Mouse (Mus musculus) hematopoietic stem cell, adult 5-6 weeks (primary cell): ENCODE results near the gene Tmem181a. TPM values are rescaled to one million over a fixed set of nuclear protein-coding genes. Genes with fewer than 3 reads are reported as not detected.
"Not testable (repeated sequence)": the region's sequence is repeated elsewhere in the genome, so short reads cannot be mapped to it uniquely, and the experiment has no call there.

ENCODE experiments used
- ATAC-seq, 2 experiments: fragments of 125-278 bp in 1 of 2; replicated peaks in 1 of 2; 2 replicates each; pipeline ENCODE4 v1.8.0; 2016 to 2017; ENCODE audit warnings: inconsistent platforms in 2 of 2, mild to moderate bottlenecking in 2 of 2, moderate number of reproducible peaks in 2 of 2, low read depth in 1 of 2, moderate TSS enrichment in 1 of 2; ENCODE audit not compliant: low FRiP score in 2 of 2, poor library complexity in 2 of 2, severe bottlenecking in 2 of 2, insufficient read depth in 1 of 2, low TSS enrichment in 1 of 2
- total RNA-seq: library from RNA; stranded (forward); fragments of 172-1452, 232-1000 nt; gene quantifications from 2 replicates; pipeline ENCODE4 v1.2.3, GENCODE M21; 2017

Tmem181a gene
- 5.2 and 13.8 TPM in 2 replicates for total RNA-seq

DNA sequence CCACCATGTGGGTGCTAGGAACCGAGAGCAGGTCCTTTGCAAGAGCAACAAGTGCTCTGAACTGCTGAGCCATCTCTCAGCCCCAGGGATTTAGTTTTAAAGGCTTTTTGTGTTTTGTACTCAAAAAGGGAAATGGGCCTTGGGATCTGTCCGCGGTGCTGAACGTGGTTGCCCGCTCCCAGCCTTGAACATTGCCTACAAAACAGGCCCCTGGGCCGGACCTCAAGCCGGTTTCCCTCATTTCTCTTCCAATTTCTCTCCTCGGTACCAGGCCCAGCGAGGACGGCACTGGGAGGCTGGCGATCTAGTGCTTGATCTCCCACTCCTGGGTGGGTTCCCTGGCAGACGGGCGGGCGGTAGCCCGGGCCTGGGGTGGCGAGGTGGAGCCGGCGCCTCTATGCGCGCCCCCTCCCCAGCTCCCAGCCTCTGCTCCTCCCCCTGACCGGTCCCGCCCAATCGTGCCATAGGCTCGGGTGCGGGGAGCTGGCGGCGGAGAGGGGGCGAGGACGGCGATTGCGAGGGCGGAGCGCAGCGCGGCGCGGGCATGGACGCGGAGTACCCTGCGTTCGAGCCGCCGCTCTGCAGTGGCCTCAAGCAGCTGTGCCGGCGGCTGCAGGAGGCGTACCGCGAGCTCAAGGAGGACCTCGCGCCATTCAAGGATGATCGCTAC is at the start of gene Tmem181a:
Tmem181a (plus strand) TSS at position 461 of the 670 bp plus-strand sequence.
- peak; percentile 63 to 71 for ATAC-seq

- ATAC-seq, result no peak
Observed at GRCm38 (mm10) chr17:6211721-6212120, 44.9 kb upstream of the Tmem181a start.

- no peak for ATAC-seq
Observed at GRCm38 (mm10) chr17:6215640-6216039, 41.0 kb upstream of the Tmem181a start.

DNA sequence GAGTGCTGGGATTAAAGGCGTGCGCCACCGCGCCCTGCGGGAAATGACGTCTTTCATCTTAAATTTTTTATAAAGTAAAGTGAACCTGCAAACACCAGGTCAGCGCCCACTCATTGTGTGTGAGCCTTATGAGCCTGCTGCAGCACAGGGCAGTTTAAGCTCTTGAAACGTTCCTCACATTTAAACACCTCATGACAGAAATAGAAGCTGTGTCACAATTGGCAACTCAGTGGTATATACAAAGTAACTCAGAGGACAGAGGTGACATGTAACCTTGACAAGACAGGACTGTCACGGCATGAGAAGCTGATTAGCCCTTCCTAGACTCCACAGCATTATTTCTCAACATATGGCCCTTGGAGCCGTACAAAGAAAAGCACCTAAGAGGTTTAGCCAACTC is 40.1 kb upstream of the Tmem181a start:
- ATAC-seq, result no peak

DNA sequence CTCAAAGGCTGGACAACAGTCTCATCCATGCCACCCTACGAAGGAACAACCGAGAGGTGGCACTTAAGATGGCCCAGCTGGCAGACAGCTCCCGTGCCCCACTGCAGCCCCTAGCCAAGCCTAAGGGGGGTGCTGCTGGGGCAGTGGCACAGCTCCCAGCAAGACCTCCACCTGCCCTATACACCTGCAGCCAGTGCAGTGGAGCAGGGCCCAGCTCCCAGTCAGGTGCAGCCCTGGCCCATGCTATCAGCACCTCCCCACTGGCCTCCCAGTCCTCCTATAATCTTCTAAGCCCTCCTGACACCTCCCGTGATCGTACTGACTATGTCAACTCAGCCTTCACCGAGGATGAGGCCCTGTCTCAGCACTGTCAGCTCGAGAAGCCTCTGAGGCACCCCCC is 24.0 kb upstream of the Tmem181a start:
- ATAC-seq, result not testable (repeated sequence)

DNA sequence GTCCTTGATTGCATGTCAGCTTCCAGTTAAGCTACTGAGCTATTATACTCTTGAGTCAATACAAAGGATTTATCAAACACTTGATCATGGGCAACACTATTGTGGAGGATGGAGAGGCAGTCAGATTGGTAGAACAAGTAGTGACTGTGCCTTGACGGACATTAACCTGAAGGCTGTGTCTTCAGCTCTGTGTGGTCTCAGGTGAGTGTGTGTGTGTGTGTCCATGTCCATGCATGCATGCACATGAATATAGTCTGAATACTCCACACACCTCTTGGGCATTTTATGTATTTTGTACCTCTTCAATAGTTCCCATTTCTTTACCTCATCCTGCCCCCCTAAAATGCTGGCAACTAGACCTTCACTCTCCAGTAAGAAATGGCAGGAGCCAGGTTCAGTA is 5.4 kb upstream of the Tmem181a start:
- not testable (repeated sequence) for ATAC-seq

DNA sequence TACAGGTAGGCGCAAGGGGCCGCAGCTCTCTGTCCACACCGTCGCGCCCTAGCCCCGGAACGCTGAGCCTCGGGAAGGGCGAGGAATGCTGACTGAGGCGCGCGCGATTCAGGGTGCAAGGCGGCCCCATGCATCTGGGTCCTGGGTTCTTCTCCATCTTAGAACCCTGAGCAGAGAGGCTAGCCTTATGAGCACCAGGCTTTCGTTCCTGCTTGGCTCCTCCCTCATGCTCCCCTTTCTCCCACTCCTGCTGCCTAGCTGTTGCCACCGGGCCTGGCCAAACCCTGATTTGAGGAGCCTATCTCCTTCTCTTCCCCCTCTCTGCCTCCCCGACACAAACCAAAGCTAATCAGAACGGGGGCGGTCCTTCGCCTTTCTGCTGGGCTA is 403 bp downstream of the Tmem181a start:
- not testable (repeated sequence) for ATAC-seq

DNA sequence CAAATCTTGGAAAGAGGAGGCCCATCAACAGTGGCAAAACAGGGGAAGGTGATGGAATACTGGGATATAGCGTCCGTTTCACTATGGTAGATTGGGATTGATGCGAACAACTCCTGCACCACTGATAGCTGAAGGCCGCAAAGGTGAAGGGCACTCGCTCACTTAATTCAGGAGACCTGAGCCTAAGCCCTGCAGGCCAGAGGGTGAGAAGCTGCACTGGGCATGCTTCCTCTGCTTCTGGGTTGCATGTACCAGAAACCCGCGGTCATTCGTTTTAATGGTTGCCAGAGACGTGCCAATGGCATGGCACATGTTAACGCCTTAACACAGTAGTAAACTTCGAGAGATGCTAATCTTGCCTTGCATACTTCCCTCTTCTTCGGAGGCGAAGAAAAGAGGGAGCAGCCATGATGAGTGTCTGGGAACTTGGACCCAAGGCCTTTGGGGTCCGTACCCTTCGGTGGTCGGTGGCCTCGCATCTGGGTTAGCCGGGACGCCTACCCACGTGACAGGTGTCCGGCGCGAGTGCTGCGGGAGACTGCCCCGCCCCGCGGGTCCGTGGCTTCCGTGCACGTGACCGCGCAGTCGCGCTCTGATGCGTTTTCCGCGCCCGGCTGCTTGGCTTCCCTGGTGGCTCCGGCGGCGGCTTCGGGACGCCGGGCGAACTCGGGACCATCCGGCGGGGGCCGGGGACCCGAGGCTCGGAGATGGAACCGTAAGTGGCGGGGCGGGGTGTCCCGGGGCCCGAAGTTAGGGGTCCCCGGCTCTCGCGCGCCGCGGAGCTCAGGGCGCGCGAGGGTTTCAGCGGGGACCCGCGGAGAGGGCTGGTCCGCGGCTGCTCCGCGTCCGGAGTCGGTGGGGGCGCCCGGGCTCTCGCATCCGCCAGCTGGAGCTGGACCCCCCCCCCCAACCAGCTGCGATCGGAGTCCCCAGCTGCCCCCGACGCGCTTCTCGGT is 13.5 kb downstream of the Tmem181a start:
- peak; percentile 51 to 69; a peak in 3 of 4 replicates for ATAC-seq

GRCm38 (mm10) chr17:6270840-6271239 is 14.2 kb downstream of the Tmem181a start:
- ATAC-seq, result 0 out of 4 replicates have a peak, but pooled peaks of 1 of the 2 experiments have one; percentile 25

GRCm38 (mm10) chr17:6271970-6272369 is 15.3 kb downstream of the Tmem181a start:
- ATAC-seq, result peak; percentile 46 to 56

DNA sequence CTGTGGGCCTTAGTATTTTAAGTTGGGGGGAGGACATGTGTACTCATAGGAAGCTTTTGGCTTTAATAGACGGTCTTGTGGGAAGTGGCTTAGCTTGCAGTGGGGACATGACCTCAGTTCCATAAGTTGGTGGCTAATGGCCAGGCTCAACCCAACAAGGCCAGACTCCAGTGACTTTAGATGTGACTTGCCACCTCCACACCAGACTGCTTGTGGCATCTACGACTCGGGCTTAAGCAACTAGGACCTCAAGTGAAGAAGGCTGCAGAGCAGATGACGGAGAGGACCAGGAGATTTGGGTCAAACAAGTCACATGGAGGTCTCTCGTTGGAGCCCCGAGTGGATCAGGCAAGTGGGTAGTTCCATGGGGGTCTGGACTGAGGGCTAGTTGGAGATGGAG is 18.0 kb downstream of the Tmem181a start:
- not testable (repeated sequence) for ATAC-seq

DNA sequence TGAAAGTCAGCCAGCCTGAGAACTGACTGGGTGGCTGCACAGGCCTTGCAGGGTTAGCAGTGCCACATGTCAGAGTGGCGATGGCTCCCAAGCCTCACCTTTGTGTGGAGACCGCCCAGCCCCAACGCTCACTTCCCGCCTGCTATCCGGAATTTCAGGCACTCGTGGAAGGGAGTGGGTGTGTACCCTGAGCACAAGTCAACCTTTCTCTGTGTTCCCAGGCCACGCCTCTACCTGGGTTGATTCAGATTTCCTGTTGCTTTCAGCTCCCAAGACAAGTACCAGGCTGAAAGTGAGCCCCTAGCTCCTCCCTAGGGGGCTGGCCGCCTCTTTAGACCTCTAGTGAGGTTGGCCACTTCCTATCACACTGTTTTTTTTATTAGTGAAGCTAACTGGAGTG is 22.5 kb downstream of the Tmem181a start:
- ATAC-seq, result peak; percentile 35 to 52; a peak in 3 of 4 replicates

GRCm38 (mm10) chr17:6279772-6280171 is 23.1 kb downstream of the Tmem181a start:
- 0 out of 4 replicates have a peak, but pooled peaks of 1 of the 2 experiments have one; percentile 5 for ATAC-seq

GRCm38 (mm10) chr17:6280513-6280912 is 23.9 kb downstream of the Tmem181a start:
- not testable (repeated sequence) for ATAC-seq

- ATAC-seq, result not testable (repeated sequence)
Observed at GRCm38 (mm10) chr17:6283137-6283536, 26.5 kb downstream of the Tmem181a start.

DNA sequence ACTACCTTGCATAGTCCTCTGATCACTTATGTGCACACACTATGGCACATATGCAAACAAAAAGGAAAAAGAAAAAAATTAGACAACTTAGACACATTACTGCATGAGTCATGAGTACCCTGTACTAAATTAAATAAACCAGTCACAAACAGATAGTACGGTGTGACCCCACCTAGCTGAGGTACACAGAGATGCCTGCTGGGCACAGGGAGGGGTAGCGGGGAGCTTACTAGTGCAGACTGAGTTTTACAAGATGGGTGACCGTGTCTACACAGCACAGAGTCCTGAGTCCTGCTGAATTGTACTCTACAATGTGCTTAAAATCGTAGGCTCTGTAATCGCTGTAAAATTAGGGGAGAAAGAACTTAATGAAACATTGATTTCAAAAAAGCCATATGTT is 29.5 kb downstream of the Tmem181a start:
- ATAC-seq, result not testable (repeated sequence)

- not testable (repeated sequence) for ATAC-seq
Observed at GRCm38 (mm10) chr17:6289045-6289444, 32.4 kb downstream of the Tmem181a start.

DNA sequence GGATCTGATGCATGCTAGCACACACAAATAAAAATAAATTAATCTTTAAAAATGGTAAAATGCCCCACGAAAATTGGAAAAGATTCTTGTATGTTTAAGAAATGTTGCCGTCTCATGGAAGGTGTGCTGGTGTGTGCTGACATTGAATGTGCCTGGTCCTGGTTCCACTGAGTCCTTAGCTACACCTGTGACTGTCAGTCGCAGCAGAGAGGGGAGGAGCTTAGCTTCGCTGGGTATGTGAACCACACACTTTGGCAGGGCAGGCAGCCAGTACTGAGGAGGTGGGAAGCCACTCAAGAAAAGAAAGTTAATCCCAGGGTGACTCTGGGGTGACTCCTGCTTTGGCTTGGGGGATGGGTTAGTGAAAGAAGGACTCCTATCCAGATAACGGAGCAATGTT is 37.2 kb downstream of the Tmem181a start:
- ATAC-seq, result not testable (repeated sequence)
